Mouse (Mus musculus) kidney, postnatal 14 days (tissue): ENCODE data around the gene Dock11.
A peak's percentile ranks its signal among the peaks of the same experiment; 100 is the strongest.

ENCODE experiments used
- DNase-seq: peaks from one replicate; pipeline ENCODE4 v3.0.0; 2022; ENCODE audit warnings: mixed read lengths

Dock11 gene

GRCm38 (mm10) chrX:35888087-35888895 lies at the start of gene Dock11:
TSS of gene Dock11 (plus strand) at chrX:35888832.
- peak; percentile 48 for DNase-seq

DNA sequence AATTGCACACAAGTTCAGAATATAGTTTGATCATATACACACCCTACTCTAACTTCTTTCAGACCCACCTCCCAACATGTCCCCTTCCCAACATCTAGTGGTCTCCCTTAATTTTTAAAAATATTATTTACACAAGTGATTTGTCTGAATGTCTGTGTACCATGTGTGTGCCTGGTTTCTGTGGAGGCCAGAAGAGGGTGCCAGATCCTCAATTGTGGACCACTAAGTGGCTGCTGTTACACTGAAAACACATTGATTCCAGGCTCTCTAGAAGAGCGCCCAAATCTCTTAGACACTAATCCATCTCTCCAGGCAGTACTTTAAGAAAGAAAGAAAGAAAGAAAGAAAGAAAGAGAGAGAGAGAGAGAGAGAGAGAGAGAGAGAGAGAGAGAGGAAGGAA lies 8.9 kb upstream of the Dock11 start:
- peak; percentile 3 for DNase-seq

DNA sequence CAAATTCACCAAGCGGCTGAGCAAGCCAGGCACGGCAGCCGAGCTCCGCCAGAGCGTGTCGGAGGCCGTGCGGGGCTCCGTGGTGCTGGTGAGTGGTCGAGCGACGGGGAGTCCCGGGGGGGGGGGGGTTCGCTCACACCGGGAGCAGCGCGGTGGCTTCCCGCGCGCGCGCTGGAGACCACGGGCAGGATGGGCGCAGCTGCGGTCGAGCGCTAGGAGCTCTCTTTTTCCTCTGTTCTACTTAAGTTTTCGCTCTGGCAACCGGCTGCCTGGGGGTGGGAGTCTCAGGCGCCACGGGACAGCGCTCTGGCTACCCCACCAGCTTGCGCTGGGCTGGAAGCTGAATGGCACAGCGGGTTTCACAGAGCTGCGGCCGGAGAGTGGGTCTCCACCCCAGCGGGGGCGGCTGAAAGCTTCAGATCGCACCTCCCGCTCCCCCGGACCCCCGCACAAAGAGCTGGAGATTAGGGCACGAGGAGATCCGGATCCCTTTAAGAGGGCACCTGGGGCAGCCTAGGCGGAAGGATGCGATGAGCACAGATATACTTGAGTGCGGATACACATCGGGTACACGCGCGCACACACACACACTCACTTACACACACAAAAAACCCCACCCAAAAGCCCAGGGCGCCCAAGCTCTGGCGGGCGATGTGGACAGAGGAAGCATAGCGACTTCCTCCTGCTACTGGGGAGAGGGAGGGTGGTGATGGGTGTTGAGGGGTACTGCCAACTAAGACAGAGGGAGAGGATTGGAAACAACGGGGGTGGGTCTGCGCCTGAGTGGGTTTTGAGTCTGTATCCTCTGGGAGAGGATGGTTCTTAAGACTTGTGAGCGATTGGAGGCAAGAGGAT lies 540 bp downstream of the Dock11 start:
- peak; percentile 3 for DNase-seq

- no peak for DNase-seq
Measured at GRCm38 (mm10) chrX:35889800-35890106, 1.1 kb downstream of the Dock11 start.

DNA sequence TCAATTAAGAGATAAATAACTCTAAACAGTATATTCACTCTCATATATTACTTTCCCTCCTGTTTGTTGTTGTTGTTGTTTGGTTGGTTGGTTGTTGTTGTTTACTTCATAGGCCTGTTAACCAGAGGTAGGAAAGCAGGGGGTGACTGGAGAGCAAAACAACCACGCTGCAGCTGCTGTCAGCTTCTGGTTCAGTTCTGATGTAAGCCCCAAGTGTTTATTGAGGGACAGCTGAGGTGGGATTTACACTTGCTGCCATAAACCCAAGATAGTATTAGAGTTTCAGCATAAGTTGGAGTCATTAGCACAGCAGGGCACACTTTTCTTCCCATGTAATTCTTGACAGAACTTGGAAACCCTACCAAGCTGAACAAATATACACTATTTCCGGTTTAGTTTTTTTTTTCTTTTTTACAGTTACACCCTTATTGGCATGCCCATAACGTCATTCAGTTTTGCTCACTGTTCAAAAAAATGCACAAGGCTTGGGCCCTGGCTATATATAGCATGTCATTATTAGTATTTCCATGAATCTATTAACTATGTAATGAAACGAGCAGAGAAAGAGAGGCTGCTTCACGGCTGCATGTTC lies 3.0 kb downstream of the Dock11 start:
- DNase-seq = no peak

GRCm38 (mm10) chrX:35892377-35892776 lies 3.7 kb downstream of the Dock11 start:
- no peak for DNase-seq

GRCm38 (mm10) chrX:35897648-35898500 lies 9.2 kb downstream of the Dock11 start:
- no peak for DNase-seq

DNA sequence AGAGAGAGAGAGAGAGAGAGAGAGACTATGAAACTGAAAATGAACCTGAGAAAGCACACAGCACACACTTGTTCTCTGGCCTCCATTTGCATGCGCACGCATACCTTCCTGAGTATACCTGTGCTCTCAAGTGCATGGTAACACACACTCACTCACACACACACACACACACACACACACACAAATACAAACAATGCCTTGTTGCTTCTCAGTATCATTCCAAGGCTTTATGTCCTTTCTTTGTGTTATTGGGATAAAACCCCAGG lies 9.8 kb downstream of the Dock11 start:
- DNase-seq = no peak

GRCm38 (mm10) chrX:35904352-35904751 lies 15.7 kb downstream of the Dock11 start:
- DNase-seq = no peak

DNA sequence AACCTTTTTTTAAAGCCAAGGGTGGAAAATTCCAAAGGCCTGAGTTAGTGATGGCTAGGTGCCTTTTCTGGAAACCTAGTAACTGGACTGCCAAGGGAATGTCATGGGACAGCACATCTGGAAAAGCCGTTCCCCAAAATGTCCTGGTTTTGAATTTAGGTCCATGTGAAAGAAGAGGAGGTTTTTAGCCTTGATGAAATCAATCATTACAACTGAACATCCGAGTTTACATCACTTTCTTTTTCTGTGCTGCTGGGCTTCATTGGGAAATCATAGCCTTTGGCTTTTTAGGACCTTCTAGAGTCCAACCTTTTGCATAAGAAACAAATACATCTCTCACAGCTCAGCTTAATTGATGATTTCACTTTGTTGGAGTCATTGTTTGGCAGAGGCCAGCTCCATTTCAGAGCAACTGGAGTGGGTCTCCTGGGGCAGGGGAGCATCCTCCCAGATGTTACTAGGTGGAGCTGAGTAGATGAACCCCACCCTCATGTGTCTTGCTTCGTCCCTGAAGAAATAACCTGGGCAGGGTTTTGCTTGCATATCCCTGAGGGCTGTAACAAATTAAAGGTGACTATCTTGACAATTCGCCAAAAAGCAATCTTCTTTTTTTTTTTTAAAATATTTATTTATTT lies 18.2 kb downstream of the Dock11 start:
- no peak for DNase-seq

GRCm38 (mm10) chrX:35919558-35919957 lies 30.9 kb downstream of the Dock11 start:
- DNase-seq = no peak

DNA sequence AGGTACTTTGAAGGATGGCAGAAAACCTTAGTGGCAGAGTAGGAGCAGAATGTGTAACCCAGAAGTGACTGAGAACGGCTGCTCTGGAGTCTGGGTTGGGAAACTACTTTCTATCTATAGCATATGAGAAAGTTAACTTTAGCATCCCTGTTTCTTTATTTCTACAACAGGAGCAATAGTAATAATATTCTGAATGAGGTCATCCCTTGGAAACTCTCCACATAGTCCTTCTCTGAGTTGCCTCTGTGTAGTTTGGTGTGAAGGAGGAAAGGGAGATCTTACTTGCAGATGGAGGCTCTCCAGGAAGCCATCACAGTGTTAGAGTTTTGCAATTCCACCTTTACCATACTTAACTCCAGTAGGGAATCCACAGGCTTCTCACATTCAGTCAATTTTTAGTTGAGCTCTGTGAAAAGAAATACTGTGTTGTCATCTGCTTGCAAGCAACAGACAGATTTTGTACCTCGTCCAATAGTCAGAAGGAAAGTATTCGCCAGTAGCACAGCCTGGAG lies 31.5 kb downstream of the Dock11 start:
- DNase-seq = no peak

DNA sequence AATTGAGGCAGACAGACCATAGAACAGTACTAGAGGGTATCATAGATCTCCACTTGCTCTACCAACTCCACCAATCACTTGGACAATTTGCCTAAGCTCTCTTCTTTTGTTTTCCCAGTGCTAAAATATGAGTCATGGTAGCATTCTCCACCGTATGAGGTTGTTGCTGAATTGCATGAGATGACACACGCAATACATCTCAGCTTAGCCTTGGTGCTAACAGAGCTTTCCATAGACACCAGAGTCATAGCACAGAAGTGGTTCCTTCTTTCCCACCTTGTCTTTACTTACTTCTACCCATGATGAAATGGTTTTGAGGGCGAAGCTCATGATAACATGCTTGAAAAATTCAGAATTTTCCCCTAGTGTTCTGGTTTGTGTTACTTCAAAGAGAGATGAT lies 33.3 kb downstream of the Dock11 start:
- no peak for DNase-seq

- no peak for DNase-seq
Measured at GRCm38 (mm10) chrX:35924705-35925264, 36.2 kb downstream of the Dock11 start.

- DNase-seq = no peak
Measured at GRCm38 (mm10) chrX:35930094-35930933, 41.7 kb downstream of the Dock11 start.

GRCm38 (mm10) chrX:35930934-35931406 lies 42.3 kb downstream of the Dock11 start:
- DNase-seq = no peak

DNA sequence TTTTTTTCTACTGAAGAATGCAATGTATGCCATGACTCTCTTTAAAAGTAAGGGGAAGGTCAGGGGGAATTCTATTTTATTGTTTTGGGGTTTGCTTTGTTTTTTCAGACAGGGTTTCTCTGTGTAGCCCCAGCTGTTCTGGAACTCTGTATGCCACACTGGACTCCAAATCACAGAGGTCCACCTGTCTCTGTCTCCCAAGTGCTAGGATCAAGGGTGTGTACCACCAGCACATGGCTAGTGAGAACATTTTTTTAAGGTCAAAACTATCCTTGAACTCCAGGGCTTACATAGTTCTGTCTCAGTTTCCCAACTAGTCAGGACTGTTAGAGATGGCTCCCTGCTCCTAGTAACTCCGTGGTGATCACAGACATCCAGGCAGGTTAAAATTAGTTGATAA lies 43.3 kb downstream of the Dock11 start:
- no peak for DNase-seq

- no peak for DNase-seq
Measured at GRCm38 (mm10) chrX:35932952-35933351, 44.3 kb downstream of the Dock11 start.

GRCm38 (mm10) chrX:35938112-35938511 lies 49.5 kb downstream of the Dock11 start:
- no peak for DNase-seq

GRCm38 (mm10) chrX:35946394-35946793 lies 57.8 kb downstream of the Dock11 start:
- no peak for DNase-seq

DNA sequence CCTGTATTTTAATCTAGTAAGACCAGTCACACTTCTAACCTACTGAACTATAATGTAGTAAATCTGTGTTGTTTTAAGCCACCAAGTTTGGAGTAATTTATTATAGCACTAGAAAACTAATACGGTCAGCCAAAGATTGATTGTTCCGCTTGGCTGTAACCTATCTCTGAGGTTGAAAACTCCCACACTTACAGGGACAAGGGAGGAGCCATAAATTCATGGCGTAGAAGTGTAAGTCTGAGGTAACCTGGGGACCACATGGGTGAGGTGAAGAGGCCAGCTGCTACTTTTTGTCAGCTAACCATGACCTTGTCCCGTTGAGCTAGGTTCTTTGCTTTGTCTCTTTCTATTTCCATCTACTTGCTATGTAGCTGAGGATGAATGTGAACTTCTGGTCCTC lies 61.5 kb downstream of the Dock11 start:
- no peak for DNase-seq
